Mouse (Mus musculus) NIH3T3 (cell line): ENCODE measurements around the gene Rhox4a.
"Not testable (repeated sequence)": the region's sequence is repeated elsewhere in the genome, so short reads cannot be mapped to it uniquely, and the experiment has no call there.

Source experiments
- DNase-seq: peaks from one replicate; pipeline ENCODE4 v3.0.0-alpha.2; 2012; ENCODE audit warnings: low read depth

Gene Rhox4a

DNA sequence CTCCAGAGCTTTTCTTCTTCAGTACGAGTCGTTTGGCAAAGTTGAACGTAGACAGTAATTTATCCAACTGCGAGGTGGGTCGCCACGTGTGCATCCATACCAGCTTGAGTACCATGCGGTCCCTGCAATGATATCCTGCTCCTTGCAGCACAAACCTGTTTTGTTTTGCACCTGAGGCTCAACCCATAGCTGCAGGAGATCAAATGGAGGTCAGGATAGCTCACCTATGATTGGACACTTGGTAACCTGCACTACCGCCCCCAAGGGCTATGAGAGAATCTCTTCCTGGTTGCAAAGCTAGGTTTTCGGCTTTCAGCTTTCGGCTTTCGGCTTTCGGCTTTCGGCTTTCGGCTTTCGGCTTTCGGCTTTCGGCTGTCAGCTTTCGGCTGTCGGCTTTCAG lies at the start of gene Rhox4a:
TSS of gene Rhox4a (plus strand) at position 301 of the 400 bp plus-strand sequence.
- DNase-seq = not testable (repeated sequence)

DNA sequence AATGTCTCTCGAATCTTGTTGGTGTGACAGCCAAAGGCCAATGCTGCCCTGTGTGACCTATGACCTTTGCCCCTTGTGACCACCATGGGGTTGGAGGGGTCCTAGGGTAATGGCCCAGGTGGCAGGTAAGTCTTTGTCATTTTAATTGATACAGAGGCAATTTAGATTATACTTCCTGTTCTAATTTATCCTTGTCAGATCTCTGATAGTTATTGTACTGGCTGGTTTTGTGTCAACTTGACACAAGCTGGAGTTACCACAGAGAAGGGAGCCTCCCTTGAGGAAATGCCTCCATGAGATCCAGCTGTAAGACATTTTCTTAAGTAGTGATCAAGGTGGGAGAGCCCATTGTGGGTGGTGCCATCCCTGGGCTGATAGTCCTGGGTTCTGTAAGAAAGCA lies 43.0 kb upstream of the Rhox4a start, which contains the start of gene Rhox1:
TSS of gene Rhox1 (minus strand) at position 101 of the 400 bp plus-strand sequence.
- not testable (repeated sequence) for DNase-seq

DNA sequence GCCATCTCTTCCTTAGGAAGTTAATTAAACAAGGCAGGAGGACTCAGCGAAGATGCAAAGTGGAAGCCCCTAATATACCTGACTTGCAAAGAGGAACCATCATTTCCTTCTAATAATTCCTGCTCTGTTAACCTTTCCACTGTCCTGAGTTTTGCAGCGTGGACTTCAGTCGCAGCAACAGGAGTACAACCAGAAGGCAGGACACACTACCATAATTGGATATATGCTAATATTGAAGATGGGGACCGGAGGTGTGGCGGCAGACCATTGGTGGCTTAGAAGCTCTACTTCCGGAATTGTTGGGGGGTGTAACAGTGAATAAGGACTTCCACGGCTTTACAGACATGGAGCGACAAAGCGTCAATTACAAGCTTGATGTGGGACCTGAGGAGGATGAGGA lies 20.5 kb upstream of the Rhox4a start, which contains the start of gene Rhox2a:
TSS of gene Rhox2a (plus strand) at position 301 of the 400 bp plus-strand sequence.
- DNase-seq = not testable (repeated sequence)

DNA sequence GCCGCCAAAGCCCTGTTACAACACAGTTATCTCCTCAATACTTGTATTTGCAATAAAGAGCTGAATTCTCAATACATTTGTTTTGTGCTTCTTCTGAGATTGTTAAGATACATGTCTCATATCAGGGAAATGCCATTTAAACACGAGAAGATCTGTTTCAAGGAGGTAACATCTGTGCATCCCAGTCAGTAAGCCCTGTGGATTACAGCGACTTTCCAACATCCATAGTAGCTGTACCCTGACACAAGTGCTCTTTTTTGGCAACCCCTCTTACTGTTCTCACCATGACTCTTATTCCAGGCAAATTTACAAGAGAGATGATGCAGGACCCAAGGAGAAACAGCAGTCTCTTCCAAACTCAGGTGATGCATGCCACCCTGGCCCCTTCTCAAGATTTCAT lies 15.5 kb upstream of the Rhox4a start, which contains the start of gene Rhox3a:
TSS of gene Rhox3a (plus strand) at position 301 of the 400 bp plus-strand sequence.
- not testable (repeated sequence) for DNase-seq
